Mouse (Mus musculus) liver, adult 2 months (tissue): ENCODE measurements at regions not wholly inside any gene's neighbourhood (a gene's known extent, or its start where the extent isn't known, plus 50 kb on each side); places are given as distances from the start of the nearest gene placed in this dataset.

Experiments
- CTCF ChIP-seq: fragments of 200-500 bp; IDR thresholded peaks from 2 replicates; pipeline ENCODE4 v1.5.1; 2011; ENCODE audit warnings: low read depth, low read length, control low read depth
- POLR2A ChIP-seq: fragments of 200-500 bp; IDR thresholded peaks from 2 replicates; pipeline ENCODE4 v1.6.1; 2011; ENCODE audit warnings: low read length, control low read depth; ENCODE audit not compliant: insufficient read depth; ENCODE audit errors: extremely low read depth

DNA sequence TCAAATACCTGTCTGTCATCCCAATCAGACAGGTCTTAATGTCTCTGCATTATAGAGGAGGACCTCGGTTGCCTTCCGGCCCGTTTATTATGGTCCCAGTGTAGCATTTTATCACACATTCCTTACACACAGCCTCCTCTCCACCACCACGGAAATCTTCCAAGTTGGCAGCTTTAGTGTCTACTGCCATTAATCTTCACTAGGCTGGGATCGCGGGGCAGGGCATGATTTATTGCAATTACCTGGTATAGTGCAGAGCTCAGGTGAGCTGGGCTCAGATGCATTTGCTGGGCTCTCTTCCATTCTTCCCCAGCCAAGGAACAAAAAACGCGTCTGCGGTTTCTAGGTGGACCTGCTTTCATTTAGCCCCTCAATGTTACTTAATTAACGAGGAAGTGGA, 344.7 kb upstream of the Fam92a start:
- no peak for TF ChIP-seq CTCF
- no peak for TF ChIP-seq POLR2A
